Mouse (Mus musculus) liver, embryonic 13.5 days (tissue): ENCODE measurements around the gene Mxd3. TPM values are rescaled to one million over a fixed set of nuclear protein-coding genes. Genes with fewer than 3 reads are reported as not detected.

Source experiments
- ATAC-seq: fragments of 200-750 bp; cut with Nextera tagmentation; 2 replicates; pipeline ENCODE4 v1.8.0; 2017; ENCODE audit warnings: low read depth, mild to moderate bottlenecking, moderate number of reproducible peaks, moderate library complexity
- DNase-seq: peaks from one replicate; pipeline ENCODE4 v3.0.0; 2022
- H3K27ac ChIP-seq: fragments of 300-500 bp; sonication (generic); 2 replicates; pipeline ENCODE4 v1.5.1; 2015; ENCODE audit warnings: moderate library complexity, mild to moderate bottlenecking, inconsistent platforms
- H3K27me3 ChIP-seq: fragments of 300-500 bp; sonication (generic); 2 replicates; pipeline ENCODE4 v1.6.1; 2015; ENCODE audit warnings: mild to moderate bottlenecking, inconsistent platforms
- H3K36me3 ChIP-seq: fragments of 300-500 bp; sonication (generic); 2 replicates; pipeline ENCODE4 v1.6.1; 2015; ENCODE audit warnings: mild to moderate bottlenecking, inconsistent platforms
- H3K4me1 ChIP-seq: fragments of 300-500 bp; sonication (generic); replicated peaks from 2 replicates; pipeline ENCODE4 v1.6.1; 2015; ENCODE audit warnings: inconsistent platforms
- H3K4me2 ChIP-seq: fragments of 300-500 bp; sonication (generic); 2 replicates; pipeline ENCODE4 v1.6.1; 2015; ENCODE audit warnings: inconsistent platforms, mild to moderate bottlenecking, moderate library complexity
- H3K4me3 ChIP-seq: fragments of 300-500 bp; sonication (generic); replicated peaks from 2 replicates; pipeline ENCODE4 v1.5.1; 2015; ENCODE audit warnings: mild to moderate bottlenecking, inconsistent platforms
- H3K9ac ChIP-seq: fragments of 300-500 bp; sonication (generic); 2 replicates; pipeline ENCODE4 v1.6.1; 2015; ENCODE audit warnings: mild to moderate bottlenecking, inconsistent platforms
- H3K9me3 ChIP-seq: fragments of 300-500 bp; sonication (generic); replicated peaks from 2 replicates; pipeline ENCODE4 v1.6.1; 2016; ENCODE audit warnings: inconsistent platforms
- WGBS: fragments of 180-500 bp; shearing (Covaris S2); methylation state at CpG from one replicate; pipeline ENCODE4 v1.1.7; 2015; ENCODE audit not compliant: insufficient replicate concordance; 5-methylcytosine and 5-hydroxymethylcytosine counted together
- polyA plus RNA-seq: library from polyadenylated mRNA; unstranded; fragments of >200 nt; fragmentation: Nextera tagmentation; extraction: Ambion mirVana; gene quantifications from 2 replicates; pipeline ENCODE4 v1.2.1, GENCODE M21; 2015

Mxd3 gene
- polyA plus RNA-seq, 1 experiment from 2014 or later, result 23.0 TPM

GRCm38 (mm10) chr13:55361974-55362452, 32.4 kb upstream of the Mxd3 start:
- Histone ChIP-seq H3K9me3 (no peaks in the 10 kb centered on the region), H3K4me3 (peak overlapping the region; percentile 93), H3K9ac (peak overlapping the region; percentile 93), H3K4me1 (peaks cover 46% of the 10 kb centered on the region), H3K27ac (peak overlapping the region; percentile 94), H3K4me2 (peak overlapping the region; percentile 84), H3K27me3 (0 out of 2 replicates have a peak, but pooled peaks cover 2% of the 10 kb centered on the region), H3K36me3 (peaks cover 41% of the 10 kb centered on the region)
- under 1% methylated on average over 32 of the region's 32 CpGs for WGBS
- DNase-seq (no peak), ATAC-seq (peak; percentile 40)

GRCm38 (mm10) chr13:55361145-55361544, 31.5 kb upstream of the Mxd3 start:
- Histone ChIP-seq H3K4me1 (peaks cover 43% of the 10 kb centered on the region), H3K9me3 (no peaks in the 10 kb centered on the region), H3K27me3 (0 out of 2 replicates have a peak, but pooled peaks cover 2% of the 10 kb centered on the region), H3K4me3 (peak overlapping the region; percentile 93), H3K4me2 (peak overlapping the region; percentile 84), H3K27ac (0 out of 2 replicates have a peak overlapping the region, but pooled peaks have one; percentile 7), H3K36me3 (peaks cover 50% of the 10 kb centered on the region), H3K9ac (peak overlapping the region; percentile 93)
- DNase-seq (no peak), ATAC-seq (no peak)

- DNase-seq (no peak), ATAC-seq (no peak)
- H3K36me3 ChIP-seq, result peaks cover 79% of the 10 kb centered on the region
- no peaks in the 10 kb centered on the region for H3K9me3 ChIP-seq
- 72% methylated on average over 11 of the region's 11 CpGs for WGBS
- no peak overlapping the region for H3K4me3 ChIP-seq
- no peak overlapping the region for H3K4me2 ChIP-seq
- no peak overlapping the region for H3K9ac ChIP-seq
- H3K27ac ChIP-seq, result no peak overlapping the region
- H3K4me1 ChIP-seq, result peaks cover 4% of the 10 kb centered on the region; the same call in 1 of the 2 replicates
- H3K27me3 ChIP-seq, result no peaks in the 10 kb centered on the region
Measured at GRCm38 (mm10) chr13:55346745-55347144, 17.1 kb upstream of the Mxd3 start.

DNA sequence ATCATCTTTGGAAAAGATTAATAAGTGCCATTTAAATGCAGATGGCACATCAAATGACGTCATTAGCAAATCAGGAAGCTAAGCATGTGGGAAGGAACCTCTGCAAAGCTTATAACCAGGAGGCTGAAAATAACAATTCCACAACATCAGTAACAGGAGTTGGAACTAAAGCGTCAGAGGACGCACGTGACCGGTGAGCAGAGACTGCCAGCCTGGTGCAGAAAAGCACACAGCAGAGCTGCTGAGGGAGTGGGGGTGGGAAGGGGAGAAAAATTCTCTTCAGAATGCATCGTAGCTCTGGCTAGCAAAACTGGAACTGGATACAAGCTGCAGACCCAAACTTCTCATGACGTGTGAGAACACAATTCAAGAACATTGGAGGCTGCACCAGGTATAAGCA, 14.7 kb upstream of the Mxd3 start:
- no peak for ATAC-seq
- 77% methylated on average over 7 of the region's 7 CpGs for WGBS
- peaks cover 56% of the 10 kb centered on the region for H3K36me3 ChIP-seq

DNA sequence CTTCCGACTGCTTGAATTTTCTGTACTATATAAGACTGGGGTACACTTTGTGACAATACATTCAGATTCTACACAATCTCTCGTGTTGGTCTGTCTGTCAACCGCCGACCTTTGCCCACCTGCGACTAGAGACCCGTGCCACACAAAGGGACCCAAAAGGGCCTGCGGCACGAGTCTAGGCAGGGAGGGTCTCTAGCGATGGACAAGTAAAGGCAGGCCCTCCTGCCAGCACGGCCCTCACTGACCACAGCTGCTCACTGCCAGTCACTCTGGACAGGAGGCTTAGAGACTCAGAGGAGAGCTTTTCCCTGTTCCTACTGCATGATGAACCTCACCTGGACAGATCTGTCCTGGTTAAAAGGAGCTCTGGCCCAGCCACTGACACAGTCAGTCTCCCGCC, 12.8 kb upstream of the Mxd3 start:
- Histone ChIP-seq H3K36me3 (peaks cover 38% of the 10 kb centered on the region), H3K27me3 (no peaks in the 10 kb centered on the region), H3K9ac (0 out of 2 replicates have a peak overlapping the region, but pooled peaks have one; percentile 23), H3K4me3 (no peak overlapping the region), H3K4me2 (no peak overlapping the region), H3K4me1 (peaks cover 18% of the 10 kb centered on the region), H3K9me3 (no peaks in the 10 kb centered on the region), H3K27ac (no peak overlapping the region)
- ATAC-seq, result peak; percentile 19; the same call in 1 of the 2 replicates
- 54% methylated on average over 11 of the region's 11 CpGs for WGBS
- DNase-seq, result no peak

More for the DNA sequence above, 14.7 kb upstream of the Mxd3 start:
- Histone ChIP-seq H3K4me2 (no peak overlapping the region), H3K9me3 (no peaks in the 10 kb centered on the region), H3K4me1 (peaks cover 7% of the 10 kb centered on the region), H3K27ac (no peak overlapping the region), H3K4me3 (no peak overlapping the region), H3K27me3 (no peaks in the 10 kb centered on the region), H3K9ac (no peak overlapping the region)
- DNase-seq, result no peak

DNA sequence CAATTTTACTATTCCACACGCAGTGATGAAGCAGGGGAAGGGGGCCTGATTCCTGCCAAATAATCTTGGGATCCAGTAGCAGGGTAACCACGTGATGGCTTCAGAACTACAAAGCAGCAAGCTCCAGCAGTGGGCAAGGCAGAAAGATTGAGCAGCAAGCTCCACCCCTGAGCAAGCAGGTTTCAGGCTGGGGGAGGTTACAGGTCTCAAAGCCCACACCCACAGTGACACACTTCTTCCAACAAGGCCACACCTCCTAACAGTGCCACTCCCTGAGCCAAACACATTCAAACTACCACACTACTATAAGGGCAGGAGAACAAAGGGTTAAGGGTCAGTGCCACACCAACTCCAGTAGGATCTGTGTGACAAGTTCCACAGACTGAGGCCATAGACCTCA, 9.6 kb upstream of the Mxd3 start:
- peak; percentile 76 for ATAC-seq

GRCm38 (mm10) chr13:55338131-55339054, 8.8 kb upstream of the Mxd3 start:
- H3K27me3 ChIP-seq, result no peaks in the 10 kb centered on the region
- H3K27ac ChIP-seq, result no peak overlapping the region
- 62% methylated on average over 12 of the region's 12 CpGs for WGBS
- peaks cover 20% of the 10 kb centered on the region for H3K4me1 ChIP-seq
- no peak overlapping the region for H3K4me2 ChIP-seq
- H3K36me3 ChIP-seq, result no peaks in the 10 kb centered on the region
- no peak for ATAC-seq
- no peak overlapping the region for H3K4me3 ChIP-seq
- no peak overlapping the region for H3K9ac ChIP-seq
- H3K9me3 ChIP-seq, result no peaks in the 10 kb centered on the region
- no peak for DNase-seq

More for the DNA sequence above, 9.6 kb upstream of the Mxd3 start:
- Histone ChIP-seq H3K4me1 (peaks cover 20% of the 10 kb centered on the region), H3K4me3 (no peak overlapping the region), H3K9me3 (no peaks in the 10 kb centered on the region), H3K36me3 (peaks cover 6% of the 10 kb centered on the region), H3K4me2 (peak overlapping the region; percentile 17; the same call in 1 of the 2 replicates), H3K9ac (no peak overlapping the region), H3K27me3 (no peaks in the 10 kb centered on the region), H3K27ac (no peak overlapping the region)
- DNase-seq, result peak; percentile 35
- WGBS, result 34% methylated on average over 2 of the region's 2 CpGs

- H3K27ac ChIP-seq, result no peak overlapping the region
- no peak overlapping the region for H3K4me2 ChIP-seq
- peaks cover 18% of the 10 kb centered on the region for H3K4me1 ChIP-seq
- no peak overlapping the region for H3K9ac ChIP-seq
- ATAC-seq (no peak), DNase-seq (no peak)
- 69% methylated on average over 10 of the region's 10 CpGs for WGBS
- no peaks in the 10 kb centered on the region for H3K9me3 ChIP-seq
- no peaks in the 10 kb centered on the region for H3K36me3 ChIP-seq
- no peaks in the 10 kb centered on the region for H3K27me3 ChIP-seq
- no peak overlapping the region for H3K4me3 ChIP-seq
Measured at GRCm38 (mm10) chr13:55337341-55337975, 7.8 kb upstream of the Mxd3 start.

- Histone ChIP-seq H3K27ac (no peak overlapping the region), H3K9me3 (no peaks in the 10 kb centered on the region), H3K9ac (no peak overlapping the region), H3K36me3 (no peaks in the 10 kb centered on the region), H3K4me3 (no peak overlapping the region), H3K4me1 (peaks cover 26% of the 10 kb centered on the region), H3K4me2 (no peak overlapping the region), H3K27me3 (no peaks in the 10 kb centered on the region)
- ATAC-seq, result no peak
- 61% methylated on average over 4 of the region's 4 CpGs for WGBS
- no peak for DNase-seq
Measured at GRCm38 (mm10) chr13:55335701-55336100, 6.1 kb upstream of the Mxd3 start.

DNA sequence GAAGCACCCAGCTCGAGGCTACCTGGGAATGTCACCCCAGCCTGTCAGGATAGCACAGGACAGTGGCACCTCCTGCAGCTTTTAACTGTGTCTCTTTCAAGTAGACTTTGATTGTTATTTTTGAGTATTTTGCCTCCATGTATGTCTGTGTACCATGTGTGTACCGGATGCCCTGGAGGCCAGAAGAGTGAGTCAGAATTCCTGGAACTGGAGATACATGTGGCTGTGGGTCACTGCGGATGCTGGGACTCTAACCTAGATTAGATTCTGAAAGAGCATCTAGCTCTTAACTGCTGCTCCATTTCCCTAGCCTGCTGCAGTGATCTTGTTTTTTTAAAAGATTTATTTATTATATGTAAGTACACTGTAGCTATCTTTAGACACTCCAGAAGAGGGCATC, 2.7 kb upstream of the Mxd3 start:
- no peak overlapping the region for H3K4me3 ChIP-seq
- H3K4me1 ChIP-seq, result peaks cover 39% of the 10 kb centered on the region
- 77% methylated on average over 3 of the region's 3 CpGs for WGBS
- no peaks in the 10 kb centered on the region for H3K27me3 ChIP-seq
- H3K9me3 ChIP-seq, result no peaks in the 10 kb centered on the region
- no peak overlapping the region for H3K27ac ChIP-seq
- H3K36me3 ChIP-seq, result peaks cover 2% of the 10 kb centered on the region
- H3K9ac ChIP-seq, result no peak overlapping the region
- ATAC-seq (no peak), DNase-seq (no peak)
- H3K4me2 ChIP-seq, result no peak overlapping the region

- no peaks in the 10 kb centered on the region for H3K9me3 ChIP-seq
- peak overlapping the region; percentile 92 for H3K9ac ChIP-seq
- H3K4me2 ChIP-seq, result peak overlapping the region; percentile 93
- 46% methylated on average over 14 of the region's 14 CpGs for WGBS
- peak overlapping the region; percentile 95 for H3K4me3 ChIP-seq
- H3K27me3 ChIP-seq, result no peaks in the 10 kb centered on the region
- peak overlapping the region; percentile 95 for H3K27ac ChIP-seq
- H3K4me1 ChIP-seq, result peaks cover 50% of the 10 kb centered on the region
- DNase-seq (no peak), ATAC-seq (no peak)
- H3K36me3 ChIP-seq, result peaks cover 18% of the 10 kb centered on the region
Measured at GRCm38 (mm10) chr13:55330567-55331400, 1.2 kb upstream of the Mxd3 start.
